Mouse (Mus musculus) myocyte (in vitro differentiated cells): ENCODE data around the gene Plscr4. TPM values are rescaled to one million over a fixed set of nuclear protein-coding genes. Genes with fewer than 3 reads are reported as not detected.

Experiments
- H3K27me3 ChIP-seq: one replicate; pipeline ENCODE4 v1.6.1; 2011; ENCODE audit not compliant: control insufficient read depth, insufficient read depth, insufficient read length
- H3K36me3 ChIP-seq: one replicate; pipeline ENCODE4 v1.6.1; 2011; ENCODE audit not compliant: control insufficient read depth, insufficient read depth
- H3K4me2 ChIP-seq: one replicate; pipeline ENCODE4 v1.6.1; 2011; ENCODE audit warnings: low read depth, control low read depth
- H3K4me3 ChIP-seq: one replicate; pipeline ENCODE4 v1.5.1; 2011; ENCODE audit warnings: mild to moderate bottlenecking, control low read depth, moderate library complexity
- H3K79me2 ChIP-seq: one replicate; pipeline ENCODE4 v1.6.1; 2011; ENCODE audit not compliant: control insufficient read depth, insufficient read depth
- H3ac ChIP-seq: one replicate; pipeline ENCODE4 v1.6.1; 2011; ENCODE audit not compliant: control insufficient read depth, insufficient read length
- CEBPB ChIP-seq: IDR thresholded peaks from 2 replicates; pipeline ENCODE4 v1.6.1; 2011; ENCODE audit warnings: mild to moderate bottlenecking, moderate library complexity; ENCODE audit not compliant: poor library complexity, insufficient read depth, severe bottlenecking
- E2F4 ChIP-seq: IDR thresholded peaks from one replicate; pipeline ENCODE4 v1.6.1; 2011; ENCODE audit warnings: mild to moderate bottlenecking, control low read depth, moderate library complexity; ENCODE audit not compliant: insufficient read depth
- MAX ChIP-seq: IDR thresholded peaks from one replicate; pipeline ENCODE4 v1.6.1; 2011; ENCODE audit warnings: low read depth, mild to moderate bottlenecking, control low read depth
- MYOD1 ChIP-seq, 3 experiments: IDR thresholded peaks; one replicate each; pipeline ENCODE4 v1.6.1; 2011; ENCODE audit warnings: control low read depth in 2 of 3, low read depth in 2 of 3, mild to moderate bottlenecking in 2 of 3, moderate library complexity in 1 of 3; ENCODE audit not compliant: insufficient read length in 2 of 3, control insufficient read depth in 1 of 3
- MYOG ChIP-seq, 3 experiments: IDR thresholded peaks; one replicate each; pipeline ENCODE4 v1.6.1; 2011; ENCODE audit warnings: control low read depth in 2 of 3, low read depth in 2 of 3, mild to moderate bottlenecking in 2 of 3; ENCODE audit not compliant: insufficient read length in 2 of 3, control insufficient read depth in 1 of 3, insufficient read depth in 1 of 3
- POLR2A ChIP-seq: IDR thresholded peaks from one replicate; pipeline ENCODE4 v1.6.1; 2011; ENCODE audit warnings: low read depth, mild to moderate bottlenecking, control low read depth, moderate library complexity; ENCODE audit not compliant: insufficient read length
- POLR2AphosphoS2 ChIP-seq: IDR thresholded peaks from one replicate; pipeline ENCODE4 v1.6.1; 2011; ENCODE audit warnings: low read depth, control low read depth; ENCODE audit not compliant: insufficient read length
- REST ChIP-seq: IDR thresholded peaks from one replicate; pipeline ENCODE4 v1.6.1; 2011; ENCODE audit warnings: mild to moderate bottlenecking, control low read depth, moderate library complexity; ENCODE audit not compliant: insufficient read depth, insufficient read length
- SRF ChIP-seq: IDR thresholded peaks from one replicate; pipeline ENCODE4 v1.6.1; 2011; ENCODE audit warnings: low read depth; ENCODE audit not compliant: control insufficient read depth, insufficient read length
- TCF12 ChIP-seq: IDR thresholded peaks from one replicate; pipeline ENCODE4 v1.6.1; 2011; ENCODE audit warnings: mild to moderate bottlenecking, control low read depth; ENCODE audit not compliant: poor library complexity, insufficient read depth, severe bottlenecking
- TCF3 ChIP-seq: IDR thresholded peaks from one replicate; pipeline ENCODE4 v1.6.1; 2011; ENCODE audit warnings: low read depth, control low read depth; ENCODE audit not compliant: insufficient read length
- USF1 ChIP-seq: IDR thresholded peaks from one replicate; pipeline ENCODE4 v1.6.1; 2011; ENCODE audit warnings: low read depth, mild to moderate bottlenecking, control low read depth, moderate library complexity
- polyA plus RNA-seq: library from polyadenylated mRNA; unstranded; fragments of >200 nt; fragmentation: generic; extraction: Trizol; gene quantifications from one replicate; pipeline ENCODE4 v1.2.1, GENCODE M21; 2012; ENCODE audit warnings: missing spikeins

Plscr4 gene
- polyA plus RNA-seq, 1 experiment, result 3.4 TPM

DNA sequence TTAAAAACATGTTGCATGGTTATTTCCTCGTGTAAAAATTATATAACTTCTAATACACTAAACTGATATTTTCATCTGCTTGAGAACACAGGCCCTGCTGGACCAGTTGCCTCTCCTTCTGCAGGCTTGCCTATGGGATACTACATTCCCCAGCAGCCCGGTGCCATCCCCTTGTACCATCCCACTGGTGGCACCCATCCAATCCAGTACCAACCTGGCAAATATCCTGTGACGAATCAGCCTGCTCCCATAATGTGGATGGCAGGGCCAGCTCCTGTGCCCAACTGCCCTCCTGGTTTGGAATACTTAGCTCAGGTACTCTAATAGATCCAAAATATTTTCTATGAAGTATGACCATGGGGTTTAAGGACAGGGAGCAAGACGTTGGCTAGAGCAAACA lies 25.4 kb downstream of the Plscr4 start:
- Histone ChIP-seq H3ac (no peak overlapping the region), H3K4me3 (no peak overlapping the region)

GRCm38 (mm10) chr9:92484710-92485267 lies 27.6 kb downstream of the Plscr4 start:
- H3K4me3 ChIP-seq, result no peak overlapping the region
- TF ChIP-seq MAX (no peak), SRF (no peak), TCF3 (no peak), REST (no peak), TCF12 (no peak), CEBPB (no peak), USF1 (no peak)
- H3K27me3 ChIP-seq, result no peaks in the 10 kb centered on the region
- H3K79me2 ChIP-seq, result no peaks in the 10 kb centered on the region
- no peaks in the 10 kb centered on the region for H3K36me3 ChIP-seq
- no peak overlapping the region for H3ac ChIP-seq
- H3K4me2 ChIP-seq, result no peak overlapping the region

More for the DNA sequence above, 25.4 kb downstream of the Plscr4 start:
- H3K36me3 ChIP-seq, result no peaks in the 10 kb centered on the region
- TF ChIP-seq POLR2A (no peak), MYOD1 (IDR thresholded peaks at IDR 0.05; ENCODE audit: control insufficient read depth in 1 of 3, insufficient read length in 2 of 3, low read depth in 2 of 3) (no peak), SRF (no peak), MYOG (IDR thresholded peaks at IDR 0.05; ENCODE audit: control insufficient read depth in 1 of 3, insufficient read depth in 1 of 3, insufficient read length in 2 of 3, low read depth in 2 of 3) (no peak), TCF3 (no peak), TCF12 (no peak), USF1 (no peak)
- no peaks in the 10 kb centered on the region for H3K79me2 ChIP-seq
- no peaks in the 10 kb centered on the region for H3K27me3 ChIP-seq
- no peak overlapping the region for H3K4me2 ChIP-seq

DNA sequence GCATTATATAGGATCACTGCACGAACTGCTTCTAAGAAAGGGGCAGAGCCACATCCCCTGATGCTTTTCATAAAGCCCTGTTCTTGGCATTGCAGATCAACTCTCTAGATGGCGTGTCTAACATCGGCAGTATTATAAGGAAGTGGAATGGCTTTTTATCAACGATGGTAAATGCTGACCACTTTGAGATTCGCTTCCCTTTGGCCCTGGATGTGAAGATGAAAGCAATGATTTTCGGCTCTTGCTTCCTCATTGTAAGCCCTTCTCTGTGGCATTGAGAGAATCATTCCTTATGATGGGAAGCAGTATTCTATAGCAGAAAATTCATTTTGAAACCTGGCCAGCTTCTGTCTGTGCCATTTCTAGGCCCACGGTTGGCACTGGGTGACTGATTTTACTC lies 32.7 kb downstream of the Plscr4 start:
- Histone ChIP-seq H3ac (no peak overlapping the region), H3K27me3 (no peaks in the 10 kb centered on the region), H3K79me2 (no peaks in the 10 kb centered on the region), H3K36me3 (no peaks in the 10 kb centered on the region), H3K4me2 (no peak overlapping the region), H3K4me3 (no peak overlapping the region)
- no peak for TF ChIP-seq TCF12
- TF ChIP-seq USF1, result no peak
- TF ChIP-seq REST, result no peak
- no peak for TF ChIP-seq POLR2A
- TF ChIP-seq TCF3, result no peak
- TF ChIP-seq MYOG (IDR thresholded peaks at IDR 0.05; ENCODE audit: control insufficient read depth in 1 of 3, insufficient read depth in 1 of 3, insufficient read length in 2 of 3, low read depth in 2 of 3), result no peak
- no peak for TF ChIP-seq MAX
- no peak for TF ChIP-seq MYOD1 (IDR thresholded peaks at IDR 0.05; ENCODE audit: control insufficient read depth in 1 of 3, insufficient read length in 2 of 3, low read depth in 2 of 3)
- no peak for TF ChIP-seq POLR2AphosphoS2
- no peak for TF ChIP-seq SRF
- TF ChIP-seq E2F4, result no peak
- no peak for TF ChIP-seq CEBPB

DNA sequence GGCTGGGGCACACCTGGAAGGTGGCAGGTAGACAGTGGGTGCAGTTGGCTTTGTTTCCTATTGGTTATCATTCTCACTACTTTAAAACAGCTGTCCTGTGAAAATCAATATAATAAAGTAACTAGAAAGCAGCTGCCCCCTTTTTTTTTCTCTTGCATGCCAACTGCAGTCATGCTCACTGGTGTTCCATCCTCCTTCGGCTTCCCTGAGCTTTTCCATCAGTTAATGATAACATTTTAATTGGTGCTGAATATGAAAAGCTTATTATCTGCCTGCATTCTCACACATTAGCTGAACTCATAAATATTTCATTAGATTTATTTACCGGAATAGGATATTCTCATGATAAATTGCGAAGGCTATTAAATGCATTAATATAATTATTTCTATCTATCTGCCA lies 33.1 kb downstream of the Plscr4 start:
- no peak overlapping the region for H3K4me3 ChIP-seq
- no peaks in the 10 kb centered on the region for H3K36me3 ChIP-seq
- H3K27me3 ChIP-seq, result no peaks in the 10 kb centered on the region
- TF ChIP-seq CEBPB (no peak), POLR2A (no peak)
- H3K4me2 ChIP-seq, result no peak overlapping the region
- no peak overlapping the region for H3ac ChIP-seq
- H3K79me2 ChIP-seq, result no peaks in the 10 kb centered on the region

DNA sequence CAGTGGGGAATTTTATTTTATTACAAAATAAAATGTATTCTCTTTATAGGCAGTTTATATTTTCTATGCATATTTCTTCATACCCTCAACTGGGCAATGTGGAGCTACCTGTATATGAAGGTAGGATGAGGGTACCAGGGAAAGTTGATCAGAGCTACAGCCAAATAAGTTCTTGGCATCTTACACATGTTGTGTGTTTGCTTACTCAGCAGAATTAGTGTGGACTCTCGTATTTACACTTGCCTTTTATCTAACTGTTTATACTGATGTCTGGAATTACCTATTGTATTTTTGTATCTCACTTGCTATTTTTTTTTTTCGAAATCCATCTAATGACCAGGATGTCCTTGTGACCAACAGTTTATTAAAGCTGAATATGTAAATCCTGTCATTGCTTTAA lies 34.1 kb downstream of the Plscr4 start:
- H3K27me3 ChIP-seq, result no peaks in the 10 kb centered on the region

More for the DNA sequence above, 34.1 kb downstream of the Plscr4 start:
- Histone ChIP-seq H3K36me3 (no peaks in the 10 kb centered on the region), H3ac (no peak overlapping the region), H3K4me3 (no peak overlapping the region), H3K4me2 (no peak overlapping the region), H3K79me2 (no peaks in the 10 kb centered on the region)
- TF ChIP-seq SRF (no peak), REST (no peak), CEBPB (no peak), TCF3 (no peak), POLR2AphosphoS2 (no peak), MYOG (IDR thresholded peaks at IDR 0.05; ENCODE audit: control insufficient read depth in 1 of 3, insufficient read depth in 1 of 3, insufficient read length in 2 of 3, low read depth in 2 of 3) (no peak), TCF12 (no peak), E2F4 (no peak), USF1 (no peak), MYOD1 (IDR thresholded peaks at IDR 0.05; ENCODE audit: control insufficient read depth in 1 of 3, insufficient read length in 2 of 3, low read depth in 2 of 3) (no peak), POLR2A (no peak), MAX (no peak)
